Mouse (Mus musculus) liver, embryonic 14.5 days (tissue): ENCODE measurements around the gene Ankrd45. TPM values are rescaled to one million over a fixed set of nuclear protein-coding genes. Genes with fewer than 3 reads are reported as not detected.
A peak's percentile ranks its signal among the peaks of the same experiment; 100 is the strongest.

Source experiments
- ATAC-seq: fragments of 200-750 bp; cut with Nextera tagmentation; 2 replicates; pipeline ENCODE4 v1.8.0; 2017; ENCODE audit warnings: moderate number of reproducible peaks, mild to moderate bottlenecking, moderate library complexity; ENCODE audit not compliant: insufficient read depth
- DNase-seq, 3 experiments: peaks; one replicate each; pipeline ENCODE4 v3.0.0-alpha.2; 2012 to 2013; ENCODE audit warnings: low read depth in 3 of 3, low spot score in 3 of 3
- H3K27ac ChIP-seq: fragments of 300-500 bp; sonication (generic); 2 replicates; pipeline ENCODE4 v1.5.1; 2014; ENCODE audit warnings: moderate library complexity, mild to moderate bottlenecking, control low read depth, inconsistent platforms
- H3K27me3 ChIP-seq: fragments of 300-500 bp; sonication (generic); 2 replicates; pipeline ENCODE4 v1.6.1; 2014; ENCODE audit warnings: mild to moderate bottlenecking, low read length, moderate library complexity; ENCODE audit not compliant: control insufficient read depth, insufficient read depth
- H3K36me3 ChIP-seq: fragments of 300-500 bp; sonication (generic); replicated peaks from 2 replicates; pipeline ENCODE4 v1.6.1; 2014; ENCODE audit warnings: low read depth; ENCODE audit not compliant: control insufficient read depth, insufficient read depth
- H3K4me1 ChIP-seq, 2 experiments: fragments of 200-500 bp in 1 of 2; fragments of 300-500 bp in 1 of 2; sonication (generic) in 1 of 2; replicated peaks; 2 replicates each; pipeline ENCODE4 v1.6.1; 2012 to 2014; ENCODE audit warnings: antibody characterized with exemption in 1 of 2, inconsistent platforms in 1 of 2, low read length in 1 of 2; ENCODE audit not compliant: control insufficient read depth in 2 of 2, insufficient read depth in 2 of 2
- H3K4me2 ChIP-seq: fragments of 300-500 bp; sonication (generic); 2 replicates; pipeline ENCODE4 v1.6.1; 2014; ENCODE audit warnings: low read depth, mild to moderate bottlenecking, control low read depth, moderate library complexity
- H3K4me3 ChIP-seq, 2 experiments: fragments of 200-500 bp in 1 of 2; fragments of 300-500 bp in 1 of 2; sonication (generic) in 1 of 2; 2 replicates each; pipeline ENCODE4 v1.5.1; 2012 to 2014; ENCODE audit warnings: low read depth in 2 of 2, low read length in 2 of 2, mild to moderate bottlenecking in 2 of 2, control low read depth in 1 of 2, inconsistent platforms in 1 of 2, moderate library complexity in 1 of 2; ENCODE audit not compliant: insufficient read depth in 1 of 2
- H3K9ac ChIP-seq: fragments of 300-500 bp; sonication (generic); replicated peaks from 2 replicates; pipeline ENCODE4 v1.6.1; 2014; ENCODE audit warnings: mild to moderate bottlenecking, control low read depth, moderate library complexity
- H3K9me3 ChIP-seq: fragments of 300-500 bp; sonication (generic); 2 replicates; pipeline ENCODE4 v1.6.1; 2016; ENCODE audit warnings: low read length, mixed read lengths; ENCODE audit not compliant: control insufficient read depth
- CTCF ChIP-seq: IDR thresholded peaks from 2 replicates; pipeline ENCODE4 v1.5.1; 2016; ENCODE audit warnings: antibody characterized with exemption, low read depth, control low read depth
- EP300 ChIP-seq: IDR thresholded peaks from 2 replicates; pipeline ENCODE4 v1.6.1; 2016; ENCODE audit warnings: antibody characterized with exemption, low read depth
- WGBS: fragments of 180-500 bp; shearing (Covaris S2); extraction: QIAGEN DNeasy Blood & Tissue Kit; methylation state at CpG from one replicate; pipeline ENCODE4 v1.1.7; 2014; ENCODE audit not compliant: insufficient replicate concordance; 5-methylcytosine and 5-hydroxymethylcytosine counted together
- polyA plus RNA-seq, 2 experiments: library from polyadenylated mRNA; depleted of rRNA in 1 of 2; stranded (reverse) in 1 of 2; unstranded in 1 of 2; fragments of >200 nt; fragmentation: Nextera tagmentation in 1 of 2; extraction: Ambion mirVana in 1 of 2; gene quantifications; 2 replicates each; pipeline versions ENCODE4 v1.2.1 to v1.2.3; 2012 to 2014

Ankrd45 gene
- polyA plus RNA-seq, 2 experiments = 0.02 TPM; not detected in 1

GRCm38 (mm10) chr1:161156546-161156945, 14.1 kb downstream of the Ankrd45 start:
- Histone ChIP-seq H3K27me3 (no peaks in the 10 kb centered on the region), H3K4me3 (no peak overlapping the region), H3K27ac (no peak overlapping the region), H3K36me3 (no peaks in the 10 kb centered on the region), H3K9me3 (no peaks in the 10 kb centered on the region), H3K9ac (no peak overlapping the region), H3K4me1 (no peaks in the 10 kb centered on the region; a peak in 1 of 4 replicates), H3K4me2 (no peak overlapping the region)
- no peak for TF ChIP-seq EP300
- 75% methylated on average over 10 of the region's 10 CpGs for WGBS
- ATAC-seq (no peak), DNase-seq (no peak)

GRCm38 (mm10) chr1:161159214-161159613, 16.7 kb downstream of the Ankrd45 start, which contains the start of gene Tex50:
Gene Tex50, minus strand, starts transcription at chr1:161159314.
- Histone ChIP-seq H3K27me3 (no peaks in the 10 kb centered on the region), H3K4me3 (no peak within 1 kb of the TSS), H3K27ac (no peak within 1 kb of the TSS), H3K9ac (no peak within 1 kb of the TSS), H3K36me3 (no peaks in the 10 kb centered on the region), H3K4me1 (no peaks in the 10 kb centered on the region; a peak in 1 of 4 replicates), H3K9me3 (no peaks in the 10 kb centered on the region), H3K4me2 (no peak within 1 kb of the TSS)
- no peak for ATAC-seq
- TF ChIP-seq EP300 (no peak), CTCF (no peak)
- no peak for DNase-seq
- 77% methylated on average over 3 of the region's 3 CpGs for WGBS

- no peaks in the 10 kb centered on the region for H3K9me3 ChIP-seq
- no peaks in the 10 kb centered on the region for H3K36me3 ChIP-seq
- no peaks in the 10 kb centered on the region; a peak in 1 of 4 replicates for H3K4me1 ChIP-seq
- no peak overlapping the region for H3K9ac ChIP-seq
- DNase-seq (no peak), ATAC-seq (no peak)
- H3K4me3 ChIP-seq = no peak overlapping the region
- WGBS = 28% methylated on average over 4 of the region's 4 CpGs
- no peaks in the 10 kb centered on the region for H3K27me3 ChIP-seq
- no peak overlapping the region for H3K4me2 ChIP-seq
- H3K27ac ChIP-seq = no peak overlapping the region
- TF ChIP-seq CTCF = no peak
- no peak for TF ChIP-seq EP300
These were observed 17.8 kb downstream of the Ankrd45 start for GRCm38 (mm10) chr1:161160266-161160665.

- no peaks in the 10 kb centered on the region for H3K36me3 ChIP-seq
- TF ChIP-seq CTCF = peak; percentile 85
- TF ChIP-seq EP300 = no peak
- H3K4me2 ChIP-seq = peak overlapping the region; percentile 63
- WGBS = 1% methylated on average over 40 of the region's 40 CpGs
- H3K9ac ChIP-seq = no peak overlapping the region; the same call in 1 of the 2 replicates
- H3K9me3 ChIP-seq = no peaks in the 10 kb centered on the region
- no peak overlapping the region for H3K27ac ChIP-seq
- DNase-seq (peak; percentile 20 to 35 (median 29)), ATAC-seq (peak; percentile 77)
- no peaks in the 10 kb centered on the region for H3K4me1 ChIP-seq
- peaks cover 34% of the 10 kb centered on the region for H3K27me3 ChIP-seq
- H3K4me3 ChIP-seq = peak overlapping the region; percentile 47 to 51
These were observed 28.2 kb downstream of the Ankrd45 start for GRCm38 (mm10) chr1:161170651-161171050.

GRCm38 (mm10) chr1:161180674-161181073, 38.2 kb downstream of the Ankrd45 start:
- H3K27ac ChIP-seq = no peak overlapping the region

More at GRCm38 (mm10) chr1:161180674-161181073, 38.2 kb downstream of the Ankrd45 start:
- 39% methylated on average over 8 of the region's 8 CpGs for WGBS
- peak; percentile 91 for TF ChIP-seq CTCF
- no peak for TF ChIP-seq EP300
- Histone ChIP-seq H3K27me3 (no peaks in the 10 kb centered on the region), H3K9ac (no peak overlapping the region), H3K4me3 (no peak overlapping the region), H3K4me2 (no peak overlapping the region), H3K36me3 (no peaks in the 10 kb centered on the region), H3K4me1 (no peaks in the 10 kb centered on the region), H3K9me3 (no peaks in the 10 kb centered on the region)
- DNase-seq (peak; percentile 46 to 53 (median 49)), ATAC-seq (no peak)
